Mouse (Mus musculus) right cerebral cortex, postnatal 10 days (tissue): ENCODE results near the gene Ampd1.

Experiments
- DNase-seq, 2 experiments: peaks; one replicate each; pipeline ENCODE4 v3.0.0; 2021; ENCODE audit warnings: low spot score in 2 of 2

Ampd1 gene

GRCm38 (mm10) chr3:103073771-103074170 lies at the start of gene Ampd1:
Gene Ampd1, plus strand, starts transcription at chr3:103074014.
- DNase-seq: no peak

- no peak for DNase-seq
Measured at GRCm38 (mm10) chr3:103026174-103026573, 47.6 kb upstream of the Ampd1 start.

GRCm38 (mm10) chr3:103040285-103040684 lies 33.5 kb upstream of the Ampd1 start:
- DNase-seq: no peak

- DNase-seq: no peak
Measured at GRCm38 (mm10) chr3:103040861-103041379, 32.9 kb upstream of the Ampd1 start.

GRCm38 (mm10) chr3:103056016-103056595 lies 17.7 kb upstream of the Ampd1 start:
- no peak for DNase-seq

- peak; percentile 34 to 49 for DNase-seq
Measured at GRCm38 (mm10) chr3:103057752-103058151, 16.1 kb upstream of the Ampd1 start.

- peak; percentile 95 to 96 for DNase-seq
Measured at GRCm38 (mm10) chr3:103058207-103059157, 15.3 kb upstream of the Ampd1 start, which contains the start of gene Nras. Gene Nras, plus strand, starts transcription at chr3:103058285.

- no peak for DNase-seq
Measured at GRCm38 (mm10) chr3:103066927-103067326, 6.9 kb upstream of the Ampd1 start.

- DNase-seq: no peak
Measured at GRCm38 (mm10) chr3:103068971-103069370, 4.8 kb upstream of the Ampd1 start.

- no peak for DNase-seq
Measured at GRCm38 (mm10) chr3:103075871-103076270, 2.1 kb downstream of the Ampd1 start.

- DNase-seq: no peak
Measured at GRCm38 (mm10) chr3:103076476-103076875, 2.7 kb downstream of the Ampd1 start.

GRCm38 (mm10) chr3:103079301-103079700 lies 5.5 kb downstream of the Ampd1 start:
- DNase-seq: peak; percentile 32 to 50

- DNase-seq: no peak
Measured at GRCm38 (mm10) chr3:103081051-103081450, 7.2 kb downstream of the Ampd1 start.

GRCm38 (mm10) chr3:103081861-103082453 lies 8.1 kb downstream of the Ampd1 start:
- no peak for DNase-seq

GRCm38 (mm10) chr3:103082761-103083160 lies 8.9 kb downstream of the Ampd1 start:
- DNase-seq: no peak

GRCm38 (mm10) chr3:103085986-103086385 lies 12.2 kb downstream of the Ampd1 start:
- no peak for DNase-seq

GRCm38 (mm10) chr3:103091753-103092152 lies 17.9 kb downstream of the Ampd1 start:
- DNase-seq: no peak

GRCm38 (mm10) chr3:103098662-103099061 lies 24.8 kb downstream of the Ampd1 start:
- no peak for DNase-seq

GRCm38 (mm10) chr3:103099667-103100066 lies 25.9 kb downstream of the Ampd1 start:
- no peak for DNase-seq

GRCm38 (mm10) chr3:103100735-103101134 lies 26.9 kb downstream of the Ampd1 start:
- DNase-seq: no peak

- DNase-seq: no peak
Measured at GRCm38 (mm10) chr3:103101194-103101593, 27.4 kb downstream of the Ampd1 start.

GRCm38 (mm10) chr3:103101909-103102308 lies 28.1 kb downstream of the Ampd1 start:
- no peak for DNase-seq
